Mouse (Mus musculus): ENCODE measurements around the gene Foxk2. TPM values are rescaled to one million over a fixed set of nuclear protein-coding genes. Genes with fewer than 3 reads are reported as not detected.
"Not testable (repeated sequence)": the region's sequence is repeated elsewhere in the genome, so short reads cannot be mapped to it uniquely, and the experiment has no call there.

Gene Foxk2
- polyA plus RNA-seq, 1 experiment from 2014 or later = 14.6 TPM

DNA sequence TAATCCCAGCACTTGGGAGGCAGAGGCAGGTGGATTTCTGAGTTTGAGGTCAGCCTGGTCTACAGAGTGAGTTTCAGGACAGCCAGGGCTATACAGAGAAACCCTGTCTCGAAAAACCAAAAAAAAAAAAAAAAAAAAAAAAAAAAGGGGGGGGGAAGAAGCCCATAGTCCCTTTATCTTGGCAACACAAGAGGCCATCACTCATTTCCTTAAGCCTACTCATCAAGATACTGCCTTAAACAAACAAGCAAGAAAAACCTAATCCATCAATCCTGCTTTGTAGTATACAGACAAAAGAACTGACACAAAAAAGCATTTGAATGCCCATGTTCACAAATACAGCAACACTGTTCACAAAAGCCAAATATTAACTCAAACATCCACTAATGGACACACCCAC is 82.6 kb downstream of the Foxk2 start:
- H3K4me3 ChIP-seq; H3K4me1 ChIP-seq; H3K4me2 ChIP-seq (replicated peaks); ATAC-seq (replicated peaks); H3K9ac ChIP-seq (replicated peaks); H3K27ac ChIP-seq (replicated peaks); H3K9me3 ChIP-seq; H3K27me3 ChIP-seq: not testable (repeated sequence)
- 63% methylated on average over 1 of the region's 1 CpGs for WGBS
- H3K36me3 ChIP-seq = peaks cover 27% of the 10 kb centered on the region

DNA sequence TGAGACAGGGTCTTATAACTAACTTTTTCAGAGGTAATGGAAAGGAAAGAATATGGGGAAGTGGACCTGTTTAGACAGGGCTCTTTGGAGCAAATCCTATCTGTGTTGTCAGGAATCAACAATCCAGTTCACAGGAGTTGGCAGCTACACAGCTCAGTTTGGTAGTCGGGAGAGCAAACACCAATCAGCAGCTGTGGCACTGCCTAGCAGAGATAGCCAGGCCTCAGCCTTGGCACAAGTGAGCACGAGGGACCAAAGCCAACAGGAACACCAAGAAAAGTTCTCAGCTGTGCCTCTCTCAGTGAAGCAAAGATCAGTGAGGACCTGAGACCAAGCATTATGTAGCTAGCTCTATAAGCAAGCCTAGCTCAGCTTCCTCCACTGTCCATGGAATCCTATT is 87.2 kb downstream of the Foxk2 start:
- H3K4me3 ChIP-seq = no peak overlapping the region
- no peak for ATAC-seq (replicated peaks)
- 89% methylated on average over 2 of the region's 2 CpGs for WGBS

DNA sequence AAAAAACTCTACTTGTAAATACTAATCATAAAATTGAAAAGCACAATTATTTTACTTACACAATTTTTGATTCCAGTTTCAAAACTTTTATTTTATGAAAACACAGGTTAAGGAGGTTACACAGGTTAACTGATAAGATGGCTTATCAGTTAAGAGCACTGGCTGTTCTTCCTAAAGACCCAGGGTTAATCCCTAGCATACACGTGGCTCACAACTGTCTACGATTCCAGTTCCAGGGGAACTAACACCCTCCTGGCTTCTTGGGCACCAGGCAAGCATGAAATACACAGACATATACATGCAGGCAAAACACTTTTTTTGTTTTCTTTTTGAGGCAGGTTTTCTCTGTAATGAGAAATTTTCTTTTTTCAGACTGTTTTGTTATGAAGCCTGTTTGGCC is 88.4 kb downstream of the Foxk2 start:
- H3K36me3 ChIP-seq = peaks cover 21% of the 10 kb centered on the region; the same call in 1 of the 2 replicates
- no peak for ATAC-seq (replicated peaks)

More for the DNA sequence above, 87.2 kb downstream of the Foxk2 start:
- no peak overlapping the region for H3K4me2 ChIP-seq (replicated peaks)
- H3K9ac ChIP-seq (replicated peaks) = no peak overlapping the region
- H3K9me3 ChIP-seq = no peaks in the 10 kb centered on the region
- H3K36me3 ChIP-seq = peaks cover 21% of the 10 kb centered on the region; the same call in 1 of the 2 replicates
- H3K4me1 ChIP-seq = peaks cover under 1% of the 10 kb centered on the region
- H3K27ac ChIP-seq (replicated peaks) = no peak overlapping the region
- H3K27me3 ChIP-seq = no peaks in the 10 kb centered on the region

DNA sequence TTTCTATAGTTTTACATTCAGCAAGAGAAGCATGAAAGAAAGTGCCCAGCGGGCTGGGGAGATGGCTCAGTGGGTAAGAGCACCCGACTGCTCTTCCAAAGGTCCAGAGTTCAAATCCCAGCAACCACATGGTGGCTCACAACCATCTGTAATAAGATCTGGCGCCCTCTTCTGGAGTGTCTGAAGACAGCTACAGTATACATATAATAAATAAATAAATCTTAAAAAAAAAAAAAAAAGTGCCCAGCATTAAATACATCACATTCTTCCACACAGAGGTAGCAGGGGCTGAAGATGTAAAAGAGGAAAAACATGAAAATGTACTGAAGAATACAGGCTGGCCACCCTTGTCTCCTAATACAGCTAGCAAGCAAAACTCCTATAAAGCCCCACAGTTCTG is 88.9 kb downstream of the Foxk2 start:
- not testable (repeated sequence) for H3K9me3 ChIP-seq; H3K4me2 ChIP-seq (replicated peaks); H3K27ac ChIP-seq (replicated peaks); H3K9ac ChIP-seq (replicated peaks); ATAC-seq (replicated peaks); H3K4me3 ChIP-seq; H3K27me3 ChIP-seq
- Histone ChIP-seq H3K36me3 (peaks cover 21% of the 10 kb centered on the region; the same call in 1 of the 2 replicates), H3K4me1 (peaks cover 15% of the 10 kb centered on the region)
- WGBS = 90% methylated on average over 3 of the region's 3 CpGs

More for the DNA sequence above, 88.4 kb downstream of the Foxk2 start:
- WGBS = 99% methylated on average over 2 of the region's 2 CpGs
- H3K27me3 ChIP-seq = no peaks in the 10 kb centered on the region
- H3K27ac ChIP-seq (replicated peaks) = no peak overlapping the region
- H3K9ac ChIP-seq (replicated peaks) = no peak overlapping the region
- peaks cover 11% of the 10 kb centered on the region for H3K4me1 ChIP-seq
- H3K4me2 ChIP-seq (replicated peaks) = no peak overlapping the region
- no peaks in the 10 kb centered on the region for H3K9me3 ChIP-seq
- no peak overlapping the region for H3K4me3 ChIP-seq

DNA sequence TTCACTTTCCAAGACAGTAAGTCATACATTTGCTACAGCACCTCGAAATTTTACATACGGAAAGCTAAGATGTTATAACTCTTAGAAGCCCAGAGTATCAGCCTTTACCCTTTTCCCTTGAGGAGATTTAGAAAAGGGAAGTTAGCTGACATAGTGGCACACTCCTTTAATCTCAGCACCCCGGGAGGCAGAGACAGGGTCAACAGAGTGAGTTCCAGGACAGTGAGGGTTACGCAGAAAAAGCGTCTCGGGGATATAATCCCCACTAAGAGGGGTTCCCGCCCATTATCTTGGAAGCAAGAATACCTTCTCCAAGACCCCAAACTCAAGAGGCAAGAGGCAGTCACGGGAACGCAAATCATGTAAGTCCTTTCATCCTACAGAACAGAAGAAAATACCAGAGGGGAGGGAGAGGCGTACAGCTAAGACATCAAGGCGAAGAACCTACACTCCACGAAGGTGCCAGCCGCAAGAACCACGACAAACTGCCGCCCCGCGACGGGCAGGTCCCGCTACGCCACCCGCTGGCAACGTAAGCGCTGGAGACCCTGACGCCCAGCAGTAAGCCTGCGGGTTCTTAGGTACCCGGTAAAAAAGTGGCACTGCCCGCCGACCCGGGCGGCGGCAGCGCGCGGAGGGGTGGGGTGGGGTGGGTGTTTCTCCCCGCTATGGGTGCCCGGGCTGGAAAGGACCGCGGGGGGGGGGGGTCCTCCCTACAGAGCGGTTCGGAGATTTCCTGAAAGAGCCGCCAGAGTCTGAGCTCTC is 93.7 kb downstream of the Foxk2 start:
- Histone ChIP-seq H3K9ac (replicated peaks) (peak overlapping the region; percentile 69), H3K4me3 (peak overlapping the region; percentile 59), H3K27me3 (no peaks in the 10 kb centered on the region), H3K4me2 (replicated peaks) (peak overlapping the region; percentile 71), H3K9me3 (no peaks in the 10 kb centered on the region), H3K4me1 (peaks cover 23% of the 10 kb centered on the region), H3K36me3 (peaks cover under 1% of the 10 kb centered on the region; the same call in 1 of the 2 replicates), H3K27ac (replicated peaks) (peak overlapping the region; percentile 79)
- 3% methylated on average over 39 of the region's 41 CpGs for WGBS
- no peak for ATAC-seq (replicated peaks)

DNA sequence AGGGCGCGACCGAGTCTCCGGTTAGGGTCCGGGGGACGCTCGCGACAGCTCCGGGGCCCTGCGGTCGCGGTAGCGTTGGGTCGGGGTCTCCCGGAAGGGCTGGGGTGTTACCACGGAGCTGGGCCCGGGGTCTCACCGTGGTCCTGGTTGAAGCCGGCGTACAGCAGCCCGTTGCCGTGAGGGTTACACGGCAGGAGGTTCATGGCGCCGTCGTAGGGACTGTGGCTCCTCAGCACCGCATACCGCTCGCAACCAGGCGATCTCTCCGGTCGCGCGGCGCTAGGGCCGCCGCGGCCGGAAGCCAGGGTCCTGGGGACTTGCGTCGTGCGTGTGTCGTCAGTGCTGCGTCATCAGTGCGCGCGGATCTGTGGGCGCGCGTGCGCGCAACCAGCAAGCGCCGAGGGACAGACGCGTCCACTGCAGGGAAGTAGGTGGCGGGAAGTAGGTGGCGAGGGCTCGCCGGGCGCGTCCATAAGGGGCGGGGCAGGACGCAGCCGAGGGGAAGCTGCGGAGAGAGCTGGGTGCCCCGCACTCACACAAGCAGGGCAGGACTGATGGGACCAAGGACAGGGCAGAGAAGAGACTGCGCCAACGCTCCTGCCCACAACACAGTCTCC is 94.4 kb downstream of the Foxk2 start, which contains the start of gene Wdr45b:
Wdr45b (minus strand) TSS at position 355 of the 617 bp plus-strand sequence.
- Histone ChIP-seq H3K27ac (replicated peaks) (peak within 1 kb of the TSS; percentile 79), H3K4me2 (replicated peaks) (peak within 1 kb of the TSS; percentile 71), H3K9ac (replicated peaks) (peak within 1 kb of the TSS; percentile 69), H3K4me3 (peak within 1 kb of the TSS; percentile 59), H3K9me3 (no peaks in the 10 kb centered on the region), H3K4me1 (peaks cover 23% of the 10 kb centered on the region), H3K27me3 (no peaks in the 10 kb centered on the region), H3K36me3 (no peaks in the 10 kb centered on the region; the same call in 1 of the 2 replicates)
- ATAC-seq (replicated peaks) = peak; percentile 98
- WGBS = under 1% methylated on average over 69 of the region's 69 CpGs

Other genes starting within 250 kb of the Foxk2 start
- not detected in 2 replicates for gene Cd7, start 220.6 kb upstream of the Foxk2 start, polyA plus RNA-seq (2015; fragmentation: Nextera tagmentation; extraction: Ambion mirVana)
- not detected in 2 replicates for gene Sectm1b, start 196.4 kb upstream of the Foxk2 start, polyA plus RNA-seq (2015; fragmentation: Nextera tagmentation; extraction: Ambion mirVana)
- not detected in 2 replicates for gene Sectm1a, start 178.8 kb upstream of the Foxk2 start, polyA plus RNA-seq (2015; fragmentation: Nextera tagmentation; extraction: Ambion mirVana)
- gene Tex19.2, start 141.3 kb upstream of the Foxk2 start, polyA plus RNA-seq (2015; fragmentation: Nextera tagmentation; extraction: Ambion mirVana) = not detected in 2 replicates
- not detected in 2 replicates for gene Tex19.1, start 113.8 kb upstream of the Foxk2 start, polyA plus RNA-seq (2015; fragmentation: Nextera tagmentation; extraction: Ambion mirVana)
- 0.18 TPM in 1 of 2 replicates, not detected in the other for gene Uts2r, start 99.7 kb upstream of the Foxk2 start, polyA plus RNA-seq (2015; fragmentation: Nextera tagmentation; extraction: Ambion mirVana)
- gene Hexdc, start 55.6 kb upstream of the Foxk2 start, polyA plus RNA-seq (2015; fragmentation: Nextera tagmentation; extraction: Ambion mirVana) = 14.3 and 17.1 TPM in 2 replicates
- 14.4 and 16.7 TPM in 2 replicates for gene Ogfod3, start 55.3 kb upstream of the Foxk2 start, polyA plus RNA-seq (2015; fragmentation: Nextera tagmentation; extraction: Ambion mirVana)
- 40.4 and 44.3 TPM in 2 replicates for gene Cybc1, start 30.7 kb upstream of the Foxk2 start, polyA plus RNA-seq (2015; fragmentation: Nextera tagmentation; extraction: Ambion mirVana)
- gene Narf, start 22.7 kb upstream of the Foxk2 start, polyA plus RNA-seq (2015; fragmentation: Nextera tagmentation; extraction: Ambion mirVana) = 86.4 and 106 TPM in 2 replicates
- 86.2 and 87.0 TPM in 2 replicates for gene Wdr45b, start 94.5 kb downstream of the Foxk2 start, polyA plus RNA-seq (2015; fragmentation: Nextera tagmentation; extraction: Ambion mirVana)
- 6.7 and 7.8 TPM in 2 replicates for gene Rab40b, start 128.3 kb downstream of the Foxk2 start, polyA plus RNA-seq (2015; fragmentation: Nextera tagmentation; extraction: Ambion mirVana)
- gene Fn3krp, start 161.4 kb downstream of the Foxk2 start, polyA plus RNA-seq (2015; fragmentation: Nextera tagmentation; extraction: Ambion mirVana) = 9.0 and 11.1 TPM in 2 replicates
- gene Fn3k, start 174.9 kb downstream of the Foxk2 start, polyA plus RNA-seq (2015; fragmentation: Nextera tagmentation; extraction: Ambion mirVana) = 3.0 and 4.1 TPM in 2 replicates
- gene Tbcd, start 192.0 kb downstream of the Foxk2 start, polyA plus RNA-seq (2015; fragmentation: Nextera tagmentation; extraction: Ambion mirVana) = 54.1 and 55.2 TPM in 2 replicates

Data from forebrain, embryonic 15.5 days (tissue).